Mouse (Mus musculus) 416B (cell line): ENCODE measurements at regions not wholly inside any gene's neighbourhood (a gene's known extent, or its start where the extent isn't known, plus 50 kb on each side); places are given as distances from the start of the nearest gene placed in this dataset.

Experiments
- DNase-seq: peaks from one replicate; pipeline ENCODE4 v3.0.0; 2011; ENCODE audit warnings: low read depth

GRCm38 (mm10) chr2:162720016-162720415, 59.1 kb upstream of the Ptprt start:
- no peak for DNase-seq

- no peak for DNase-seq
Measured at GRCm38 (mm10) chr2:162718466-162718865, 57.5 kb upstream of the Ptprt start.

GRCm38 (mm10) chr2:162714976-162715375, 54.0 kb upstream of the Ptprt start:
- DNase-seq: no peak

GRCm38 (mm10) chr2:162712972-162713371, 52.0 kb upstream of the Ptprt start:
- DNase-seq: peak; percentile 3

- no peak for DNase-seq
Measured at GRCm38 (mm10) chr2:162712394-162712793, 51.4 kb upstream of the Ptprt start.
